Mouse (Mus musculus): ENCODE results near the gene H2afb3. TPM values are rescaled to one million over a fixed set of nuclear protein-coding genes. Genes with fewer than 3 reads are reported as not detected.

The H2afb3 gene
- total and polyA plus RNA-seq, 2 experiments from 2014 or later: not detected

GRCm38 (mm10) chrX:120290011-120290899, 22.6 kb downstream of the H2afb3 start, which contains the start of gene Pcdh11x:
Pcdh11x (plus strand) TSS chrX:120290259.
- 10% methylated on average over 35 of the region's 40 CpGs for WGBS
- no peak within 1 kb of the TSS for H3K27ac ChIP-seq (ENCODE audit: low read depth)
- DNase-seq (ENCODE audit: low spot score): peak; percentile 39
- no peaks in the 10 kb centered on the region for H3K4me1 ChIP-seq (ENCODE audit: control insufficient read depth, insufficient read depth)
- H3K4me2 ChIP-seq (ENCODE audit: low read depth, low read length): peak within 1 kb of the TSS; percentile 75
- H3K4me3 ChIP-seq (ENCODE audit: low read depth, low read length): peak within 1 kb of the TSS; percentile 63
- peak; percentile 81 for ATAC-seq (ENCODE audit: insufficient read depth, low read depth)
- no peaks in the 10 kb centered on the region for H3K9me3 ChIP-seq (replicated peaks; ENCODE audit: control insufficient read depth, low read length)
- no peak within 1 kb of the TSS; the same call in 1 of the 2 replicates for H3K9ac ChIP-seq (replicated peaks; ENCODE audit: low read depth, low read length)
- TF ChIP-seq EP300 (IDR thresholded peaks at IDR 0.05; ENCODE audit: low read depth) (no peak), CTCF (IDR thresholded peaks at IDR 0.05; ENCODE audit: low read depth) (no peak)
- no peaks in the 10 kb centered on the region for H3K36me3 ChIP-seq (replicated peaks; ENCODE audit: control insufficient read depth, insufficient read depth, low read length)
- H3K27me3 ChIP-seq (ENCODE audit: control insufficient read depth, insufficient read depth, low read length): 0 out of 2 replicates have a peak, but pooled peaks cover 3% of the 10 kb centered on the region

- no peak overlapping the region for H3K9ac ChIP-seq (replicated peaks; ENCODE audit: low read depth, low read length)
- H3K36me3 ChIP-seq (replicated peaks; ENCODE audit: control insufficient read depth, insufficient read depth, low read length): no peaks in the 10 kb centered on the region
- 0 out of 2 replicates have a peak, but pooled peaks cover 3% of the 10 kb centered on the region for H3K27me3 ChIP-seq (ENCODE audit: control insufficient read depth, insufficient read depth, low read length)
- ATAC-seq (ENCODE audit: insufficient read depth, low read depth): no peak
- TF ChIP-seq EP300 (IDR thresholded peaks at IDR 0.05; ENCODE audit: low read depth): no peak
- peak; percentile 8; the same call in 1 of the 2 replicates for TF ChIP-seq CTCF (IDR thresholded peaks at IDR 0.05; ENCODE audit: low read depth)
- no peaks in the 10 kb centered on the region for H3K4me1 ChIP-seq (ENCODE audit: control insufficient read depth, insufficient read depth)
- no peak overlapping the region for H3K27ac ChIP-seq (ENCODE audit: low read depth)
- H3K9me3 ChIP-seq (replicated peaks; ENCODE audit: control insufficient read depth, low read length): no peaks in the 10 kb centered on the region
- H3K4me2 ChIP-seq (ENCODE audit: low read depth, low read length): no peak overlapping the region
- WGBS: 3% methylated on average over 1 of the region's 1 CpGs
- no peak overlapping the region for H3K4me3 ChIP-seq (ENCODE audit: low read depth, low read length)
- DNase-seq (ENCODE audit: low spot score): no peak
These were observed 25.4 kb downstream of the H2afb3 start for GRCm38 (mm10) chrX:120287502-120287901.

- Histone ChIP-seq H3K36me3 (replicated peaks; ENCODE audit: control insufficient read depth, insufficient read depth, low read length) (no peaks in the 10 kb centered on the region), H3K4me2 (ENCODE audit: low read depth, low read length) (no peak overlapping the region), H3K27ac (ENCODE audit: low read depth) (no peak overlapping the region), H3K9me3 (replicated peaks; ENCODE audit: control insufficient read depth, low read length) (no peaks in the 10 kb centered on the region), H3K4me1 (ENCODE audit: control insufficient read depth, insufficient read depth) (no peaks in the 10 kb centered on the region), H3K4me3 (ENCODE audit: low read depth, low read length) (no peak overlapping the region), H3K27me3 (ENCODE audit: control insufficient read depth, insufficient read depth, low read length) (no peaks in the 10 kb centered on the region), H3K9ac (replicated peaks; ENCODE audit: low read depth, low read length) (no peak overlapping the region)
- 0 out of 2 replicates have a peak, but pooled peaks have one; percentile 27 for TF ChIP-seq CTCF (IDR thresholded peaks at IDR 0.05; ENCODE audit: low read depth)
- no peak for TF ChIP-seq EP300 (IDR thresholded peaks at IDR 0.05; ENCODE audit: low read depth)
- DNase-seq (ENCODE audit: low spot score) (no peak), ATAC-seq (ENCODE audit: insufficient read depth, low read depth) (no peak)
These were observed 27.4 kb downstream of the H2afb3 start for GRCm38 (mm10) chrX:120285522-120285921.

Other genes with a start within 250 kb of the H2afb3 start
- gene Pcdh11x, start 22.8 kb downstream of the H2afb3 start, total RNA-seq (2014; rRNA removed; ENCODE audit: low replicate concordance): 2.8 and 3.7 TPM in 2 replicates
- gene Pcdh11x, start 22.8 kb downstream of the H2afb3 start, polyA plus RNA-seq (2015; fragmentation: Nextera tagmentation; extraction: Ambion mirVana): 0.92 and 0.96 TPM in 2 replicates

All from heart, postnatal 0 days (tissue).